Mouse (Mus musculus) liver, adult 2 months (tissue): Measurements from ENCODE around the gene Hyls1.

Source experiments
- CTCF ChIP-seq: fragments of 200-500 bp; IDR thresholded peaks from 2 replicates; pipeline ENCODE4 v1.5.1; 2011; ENCODE audit warnings: low read depth, low read length, control low read depth
- POLR2A ChIP-seq: fragments of 200-500 bp; IDR thresholded peaks from 2 replicates; pipeline ENCODE4 v1.6.1; 2011; ENCODE audit warnings: low read length, control low read depth; ENCODE audit not compliant: insufficient read depth; ENCODE audit errors: extremely low read depth

DNA sequence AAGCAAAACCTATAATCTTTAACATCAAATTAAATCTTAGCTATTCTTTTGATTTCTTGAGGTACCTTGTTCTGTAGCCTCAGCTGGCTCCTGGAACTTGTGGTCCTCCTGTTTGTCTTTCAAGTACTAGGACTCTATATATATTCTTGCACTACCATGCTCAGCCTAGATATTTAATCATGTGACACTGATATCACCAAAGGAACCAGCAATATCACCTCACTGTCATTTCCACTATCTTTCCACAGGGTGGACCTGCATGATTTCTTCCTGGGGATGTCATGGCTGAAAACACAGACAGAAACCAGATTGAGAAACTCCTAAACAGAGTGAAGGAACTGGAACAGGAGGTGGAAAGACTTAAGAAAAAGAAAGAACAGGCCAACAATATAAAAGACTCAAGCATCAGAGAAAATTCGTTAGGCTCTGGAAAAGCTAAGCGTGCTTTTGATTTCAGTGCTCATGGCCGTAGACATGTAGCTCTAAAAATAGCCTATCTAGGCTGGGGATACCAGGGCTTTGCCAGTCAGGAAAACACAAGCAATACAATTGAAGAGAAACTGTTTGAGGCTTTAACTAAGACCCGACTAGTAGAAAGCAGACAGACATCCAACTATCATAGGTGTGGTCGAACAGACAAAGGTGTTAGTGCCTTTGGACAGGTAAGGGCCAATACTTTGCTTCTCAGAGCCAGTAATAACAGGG, 5.5 kb downstream of the Hyls1 start:
- no peak for TF ChIP-seq CTCF
- no peak for TF ChIP-seq POLR2A
